Mouse (Mus musculus) heart, embryonic 13.5 days (tissue): ENCODE results near the gene 5730409E04Rik. TPM values are rescaled to one million over a fixed set of nuclear protein-coding genes. Genes with fewer than 3 reads are reported as not detected.
A peak's percentile ranks its signal among the peaks of the same experiment; 100 is the strongest.

Experiments used
- ATAC-seq: fragments of 200-750 bp; cut with Nextera tagmentation; 2 replicates; pipeline ENCODE4 v1.8.0; 2017; ENCODE audit warnings: moderate TSS enrichment; ENCODE audit not compliant: insufficient number of reproducible peaks, low FRiP score, low TSS enrichment; ENCODE audit errors: extremely low read depth
- H3K27ac ChIP-seq: fragments of 300-500 bp; sonication (generic); replicated peaks from 2 replicates; pipeline ENCODE4 v1.5.1; 2015; ENCODE audit warnings: moderate library complexity, mild to moderate bottlenecking, inconsistent platforms
- H3K27me3 ChIP-seq: fragments of 300-500 bp; sonication (generic); replicated peaks from 2 replicates; pipeline ENCODE4 v1.6.1; 2015; ENCODE audit warnings: mild to moderate bottlenecking, inconsistent platforms
- H3K36me3 ChIP-seq: fragments of 300-500 bp; sonication (generic); 2 replicates; pipeline ENCODE4 v1.6.1; 2015; ENCODE audit warnings: mild to moderate bottlenecking, inconsistent platforms
- H3K4me1 ChIP-seq: fragments of 300-500 bp; sonication (generic); 2 replicates; pipeline ENCODE4 v1.6.1; 2015; ENCODE audit warnings: inconsistent platforms
- H3K4me2 ChIP-seq: fragments of 300-500 bp; sonication (generic); 2 replicates; pipeline ENCODE4 v1.6.1; 2015; ENCODE audit warnings: inconsistent platforms, mild to moderate bottlenecking, moderate library complexity
- H3K4me3 ChIP-seq: fragments of 300-500 bp; sonication (generic); 2 replicates; pipeline ENCODE4 v1.5.1; 2015; ENCODE audit warnings: moderate library complexity, mild to moderate bottlenecking, inconsistent platforms
- H3K9ac ChIP-seq: fragments of 300-500 bp; sonication (generic); 2 replicates; pipeline ENCODE4 v1.6.1; 2015; ENCODE audit warnings: inconsistent platforms, mild to moderate bottlenecking, moderate library complexity
- H3K9me3 ChIP-seq: fragments of 300-500 bp; sonication (generic); 2 replicates; pipeline ENCODE4 v1.6.1; 2016; ENCODE audit warnings: inconsistent platforms
- WGBS: fragments of 180-500 bp; shearing (Covaris S2); methylation state at CpG from one replicate; pipeline ENCODE4 v1.1.7; 2015; ENCODE audit warnings: mixed read lengths; 5-methylcytosine and 5-hydroxymethylcytosine counted together
- polyA plus RNA-seq: library from polyadenylated mRNA; unstranded; fragments of >200 nt; fragmentation: Nextera tagmentation; extraction: Ambion mirVana; gene quantifications from 2 replicates; pipeline ENCODE4 v1.2.1, GENCODE M21; 2015

Gene 5730409E04Rik
- polyA plus RNA-seq, 1 experiment from 2014 or later: 1.8 TPM

GRCm38 (mm10) chr4:126602445-126602762 lies 7.2 kb upstream of the 5730409E04Rik start:
- Histone ChIP-seq H3K9me3 (no peaks in the 10 kb centered on the region), H3K27ac (no peak overlapping the region), H3K4me3 (peak overlapping the region; percentile 21), H3K4me2 (peak overlapping the region; percentile 61), H3K36me3 (no peaks in the 10 kb centered on the region), H3K27me3 (no peaks in the 10 kb centered on the region), H3K9ac (no peak overlapping the region), H3K4me1 (peaks cover 10% of the 10 kb centered on the region)
- no peak for ATAC-seq
- WGBS: 26% methylated on average over 6 of the region's 6 CpGs

- Histone ChIP-seq H3K4me1 (peaks cover 10% of the 10 kb centered on the region), H3K27me3 (no peaks in the 10 kb centered on the region), H3K36me3 (no peaks in the 10 kb centered on the region), H3K9me3 (no peaks in the 10 kb centered on the region), H3K4me2 (no peak overlapping the region), H3K9ac (no peak overlapping the region), H3K27ac (no peak overlapping the region), H3K4me3 (no peak overlapping the region)
- ATAC-seq: no peak
- WGBS: 75% methylated on average over 2 of the region's 2 CpGs
Measured at GRCm38 (mm10) chr4:126604141-126604540, 5.5 kb upstream of the 5730409E04Rik start.

DNA sequence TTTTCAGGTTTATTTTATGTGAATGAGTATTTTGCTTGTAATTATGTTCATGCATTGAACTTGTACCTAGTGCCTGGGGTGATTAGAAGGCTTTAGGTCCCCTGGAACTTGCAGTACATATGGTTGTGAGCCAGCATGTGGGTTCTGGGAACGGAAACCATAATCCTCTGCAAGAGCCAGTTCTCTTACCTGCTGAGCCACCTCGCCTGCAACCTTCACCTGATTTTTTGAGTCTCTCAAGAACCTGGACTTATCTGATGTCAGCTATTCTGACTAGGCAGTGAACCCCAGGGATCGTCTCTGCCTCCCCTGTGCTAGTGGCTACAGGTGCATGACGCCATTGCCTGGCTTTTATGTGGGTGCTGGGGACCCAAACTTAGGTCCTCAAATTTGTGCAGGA lies 3.9 kb upstream of the 5730409E04Rik start:
- no peak for ATAC-seq

DNA sequence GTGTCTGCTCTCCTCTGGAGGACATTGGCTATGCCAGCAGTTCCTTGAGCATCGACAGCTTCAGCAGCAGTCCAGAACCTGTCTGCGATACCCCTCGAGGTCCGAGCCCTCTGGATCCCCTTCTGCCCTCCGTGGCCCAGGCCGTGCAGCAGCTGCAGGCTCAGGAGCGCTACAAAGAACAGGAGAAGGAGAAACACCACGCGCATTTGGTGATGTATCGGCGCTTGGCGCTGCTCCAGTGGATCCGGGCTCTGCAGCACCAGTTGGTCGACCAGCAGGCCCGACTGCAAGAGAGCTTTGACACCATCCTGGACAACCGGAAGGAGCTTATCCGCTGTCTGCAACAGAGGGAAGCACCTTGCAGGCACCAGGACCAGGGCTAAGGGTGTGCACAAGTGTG lies 2.4 kb downstream of the 5730409E04Rik start:
- ATAC-seq: no peak
- no peaks in the 10 kb centered on the region for H3K9me3 ChIP-seq
- no peak overlapping the region for H3K27ac ChIP-seq
- H3K4me2 ChIP-seq: no peak overlapping the region
- H3K4me3 ChIP-seq: no peak overlapping the region
- no peak overlapping the region for H3K9ac ChIP-seq
- H3K36me3 ChIP-seq: peaks cover 10% of the 10 kb centered on the region
- no peaks in the 10 kb centered on the region for H3K4me1 ChIP-seq
- H3K27me3 ChIP-seq: no peaks in the 10 kb centered on the region
- 84% methylated on average over 17 of the region's 17 CpGs for WGBS

More for the DNA sequence above, 3.9 kb upstream of the 5730409E04Rik start:
- Histone ChIP-seq H3K4me2 (no peak overlapping the region), H3K27me3 (no peaks in the 10 kb centered on the region), H3K36me3 (no peaks in the 10 kb centered on the region), H3K9me3 (no peaks in the 10 kb centered on the region), H3K4me3 (no peak overlapping the region), H3K9ac (no peak overlapping the region), H3K4me1 (peaks cover 10% of the 10 kb centered on the region), H3K27ac (no peak overlapping the region)
- 78% methylated on average over 4 of the region's 4 CpGs for WGBS

DNA sequence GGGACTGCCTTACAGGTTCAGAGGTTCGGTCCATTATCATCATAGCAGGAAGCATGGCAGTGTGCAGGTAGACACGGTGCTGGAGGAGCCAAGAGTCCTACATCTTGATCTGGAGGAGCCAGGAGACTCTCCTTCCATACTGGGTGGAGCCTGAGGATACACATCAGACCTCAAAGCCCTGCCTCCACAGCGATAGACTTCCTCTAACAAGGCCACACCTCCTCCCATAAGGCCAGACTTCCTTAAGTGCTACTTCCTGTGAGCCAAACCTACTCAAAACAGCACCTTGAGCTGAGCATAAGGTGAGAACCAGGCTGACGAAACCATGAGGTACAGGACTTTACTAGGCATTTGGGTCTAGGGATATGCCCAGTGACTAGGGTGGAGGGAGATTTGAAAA lies 6.7 kb downstream of the 5730409E04Rik start:
- no peak overlapping the region for H3K27ac ChIP-seq
- no peak overlapping the region for H3K9ac ChIP-seq
- no peak for ATAC-seq
- H3K27me3 ChIP-seq: peaks cover 30% of the 10 kb centered on the region
- no peak overlapping the region for H3K4me2 ChIP-seq
- no peak overlapping the region for H3K4me3 ChIP-seq
- H3K4me1 ChIP-seq: peaks cover 11% of the 10 kb centered on the region
- 72% methylated on average over 4 of the region's 4 CpGs for WGBS
- peaks cover 10% of the 10 kb centered on the region for H3K36me3 ChIP-seq
- H3K9me3 ChIP-seq: no peaks in the 10 kb centered on the region

DNA sequence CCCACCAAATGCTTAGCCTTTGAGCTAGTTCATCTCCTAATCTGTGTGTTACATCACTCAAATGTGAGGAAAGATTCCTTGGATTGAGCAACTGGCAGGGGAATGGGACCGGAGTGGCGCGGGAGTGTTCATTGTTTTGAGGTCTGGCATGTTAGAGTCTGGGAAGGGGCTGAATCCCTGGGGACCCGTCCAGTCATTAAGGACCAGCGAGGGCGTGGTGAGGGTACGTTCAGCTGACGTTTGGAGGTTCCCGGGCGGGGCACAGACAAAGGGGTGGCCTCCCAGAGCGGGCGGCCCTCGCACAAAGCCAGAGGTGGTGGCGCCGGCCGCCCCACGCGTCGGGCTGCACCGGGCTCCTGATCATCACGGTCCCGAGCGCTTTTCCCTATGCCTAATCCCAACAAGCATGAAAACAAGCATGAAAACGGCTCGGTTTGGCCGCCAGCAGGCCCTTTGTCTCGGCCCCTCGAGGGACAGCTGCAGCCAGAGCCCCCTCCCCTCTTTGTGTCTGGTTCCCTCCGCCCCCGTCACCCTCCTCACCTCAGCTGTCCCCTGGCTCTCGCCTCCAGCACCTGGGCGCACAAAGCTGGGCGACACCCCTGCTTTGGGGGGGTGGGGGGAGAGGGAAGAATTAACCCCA lies 10.2 kb downstream of the 5730409E04Rik start:
- no peaks in the 10 kb centered on the region for H3K36me3 ChIP-seq
- 3% methylated on average over 33 of the region's 33 CpGs for WGBS
- H3K4me1 ChIP-seq: peaks cover 11% of the 10 kb centered on the region
- H3K9me3 ChIP-seq: no peaks in the 10 kb centered on the region
- H3K9ac ChIP-seq: peak overlapping the region; percentile 74
- H3K27ac ChIP-seq: no peak overlapping the region
- H3K27me3 ChIP-seq: peaks cover 52% of the 10 kb centered on the region
- H3K4me2 ChIP-seq: peak overlapping the region; percentile 70
- peak overlapping the region; percentile 44 for H3K4me3 ChIP-seq
- no peak for ATAC-seq

DNA sequence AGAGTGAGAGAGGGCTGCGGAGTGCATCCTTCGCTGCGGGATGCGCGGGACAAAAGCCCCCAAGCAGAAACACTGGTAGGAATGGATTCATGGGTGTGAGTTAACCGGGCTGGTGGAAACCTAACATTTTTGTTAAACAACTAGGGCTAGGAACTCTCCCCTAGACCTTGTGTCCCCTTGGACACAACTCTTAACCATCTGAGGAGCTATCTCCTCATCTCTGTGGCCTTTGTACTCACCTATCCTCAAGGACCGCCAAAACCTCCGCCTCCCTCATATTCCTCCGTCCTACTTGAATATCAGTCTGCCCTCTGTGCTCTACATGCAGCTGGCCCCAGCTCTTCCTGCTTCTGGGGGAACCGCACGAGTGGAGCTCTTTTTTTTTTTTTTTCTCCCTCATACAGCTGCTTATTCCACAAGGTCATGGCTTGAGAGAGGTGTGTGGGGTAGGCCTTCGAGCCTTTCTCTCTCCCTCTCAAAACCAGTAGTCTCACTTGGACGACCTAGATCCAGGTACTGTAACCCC lies 10.8 kb downstream of the 5730409E04Rik start:
- H3K27me3 ChIP-seq: peaks cover 52% of the 10 kb centered on the region
- H3K9me3 ChIP-seq: no peaks in the 10 kb centered on the region
- H3K36me3 ChIP-seq: no peaks in the 10 kb centered on the region
- no peak overlapping the region for H3K27ac ChIP-seq
- H3K4me2 ChIP-seq: peak overlapping the region; percentile 70
- peak overlapping the region; percentile 74 for H3K9ac ChIP-seq
- peak overlapping the region; percentile 44 for H3K4me3 ChIP-seq
- H3K4me1 ChIP-seq: peaks cover 11% of the 10 kb centered on the region
- 22% methylated on average over 13 of the region's 13 CpGs for WGBS
- no peak for ATAC-seq

GRCm38 (mm10) chr4:126627021-126627681 lies 17.5 kb downstream of the 5730409E04Rik start:
- Histone ChIP-seq H3K27ac (no peak overlapping the region), H3K27me3 (peaks cover 19% of the 10 kb centered on the region), H3K36me3 (no peaks in the 10 kb centered on the region), H3K4me1 (peaks cover 8% of the 10 kb centered on the region; the same call in 1 of the 2 replicates), H3K4me3 (peak overlapping the region; percentile 44), H3K4me2 (peak overlapping the region; percentile 71), H3K9ac (peak overlapping the region; percentile 72), H3K9me3 (no peaks in the 10 kb centered on the region)
- no peak for ATAC-seq
- WGBS: 3% methylated on average over 23 of the region's 23 CpGs

DNA sequence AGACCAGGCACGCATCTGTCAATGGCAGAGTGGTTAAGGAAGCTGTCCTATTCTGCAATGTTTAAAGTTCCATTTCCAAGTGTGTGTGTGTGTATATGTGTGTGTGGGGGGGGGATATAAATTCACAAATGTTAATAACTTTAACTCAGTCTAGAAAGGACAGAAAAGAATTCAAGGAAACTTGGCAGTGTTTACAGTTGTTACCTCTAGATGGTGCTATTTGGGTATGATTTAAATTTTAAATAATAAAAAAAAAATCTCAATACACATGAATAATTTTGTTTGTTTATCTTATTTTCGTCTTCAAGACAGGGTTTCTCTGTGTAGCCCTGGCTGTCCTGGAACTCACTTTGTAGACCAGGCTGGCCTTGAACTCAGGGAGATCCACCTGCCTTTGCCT lies 22.3 kb downstream of the 5730409E04Rik start:
- Histone ChIP-seq H3K9me3 (no peaks in the 10 kb centered on the region), H3K4me3 (no peak overlapping the region), H3K4me2 (no peak overlapping the region), H3K27ac (no peak overlapping the region), H3K4me1 (peaks cover 8% of the 10 kb centered on the region), H3K9ac (no peak overlapping the region), H3K27me3 (peaks cover 24% of the 10 kb centered on the region), H3K36me3 (no peaks in the 10 kb centered on the region)
- WGBS: 44% methylated on average over 2 of the region's 2 CpGs
- ATAC-seq: no peak

DNA sequence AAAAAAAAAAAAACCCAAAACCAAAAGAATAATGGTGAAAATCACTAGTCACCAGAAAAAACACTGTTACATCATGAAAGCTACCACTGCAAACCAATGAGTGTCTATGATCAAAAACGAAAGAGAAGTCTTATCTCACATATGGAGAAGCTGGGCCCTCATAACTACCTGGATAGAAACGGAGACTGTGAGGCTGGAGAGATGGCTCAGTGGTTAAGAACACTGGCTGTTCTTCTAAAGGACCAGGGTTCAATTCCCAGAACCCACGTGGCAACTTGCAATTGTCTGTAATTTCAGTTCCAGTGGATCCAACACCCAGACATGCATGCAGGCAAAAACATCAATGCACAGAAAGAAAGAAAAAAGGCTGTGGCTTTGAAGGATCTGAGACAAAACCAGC lies 23.1 kb downstream of the 5730409E04Rik start:
- Histone ChIP-seq H3K4me1 (peaks cover 4% of the 10 kb centered on the region; the same call in 1 of the 2 replicates), H3K9ac (no peak overlapping the region), H3K4me3 (no peak overlapping the region), H3K9me3 (no peaks in the 10 kb centered on the region), H3K36me3 (no peaks in the 10 kb centered on the region), H3K4me2 (no peak overlapping the region), H3K27ac (no peak overlapping the region), H3K27me3 (peaks cover 29% of the 10 kb centered on the region)
- no peak for ATAC-seq
- 59% methylated on average over 3 of the region's 3 CpGs for WGBS

GRCm38 (mm10) chr4:126636330-126636729 lies 26.7 kb downstream of the 5730409E04Rik start:
- ATAC-seq: no peak
- WGBS: 21% methylated on average over 11 of the region's 11 CpGs

More at GRCm38 (mm10) chr4:126636330-126636729, 26.7 kb downstream of the 5730409E04Rik start:
- Histone ChIP-seq H3K36me3 (no peaks in the 10 kb centered on the region), H3K27me3 (peaks cover 43% of the 10 kb centered on the region), H3K4me1 (peaks cover 4% of the 10 kb centered on the region; the same call in 1 of the 2 replicates), H3K9me3 (no peaks in the 10 kb centered on the region), H3K27ac (no peak overlapping the region), H3K4me3 (no peak overlapping the region), H3K4me2 (no peak overlapping the region), H3K9ac (no peak overlapping the region)
